Mouse (Mus musculus): ENCODE results near the gene D5Ertd579e. TPM values are rescaled to one million over a fixed set of nuclear protein-coding genes. Genes with fewer than 3 reads are reported as not detected.

The D5Ertd579e gene
- polyA plus RNA-seq, 1 experiment from 2014 or later: 21.9 TPM

- ATAC-seq (ENCODE audit: low read depth) (no peak), DNase-seq (no peak)
- Histone ChIP-seq H3K9me3 (replicated peaks) (no peaks in the 10 kb centered on the region), H3K4me1 (replicated peaks) (peaks cover 41% of the 10 kb centered on the region), H3K4me3 (replicated peaks) (no peak overlapping the region), H3K27me3 (no peaks in the 10 kb centered on the region), H3K9ac (no peak overlapping the region), H3K36me3 (no peaks in the 10 kb centered on the region), H3K27ac (no peak overlapping the region), H3K4me2 (no peak overlapping the region)
- 89% methylated on average over 3 of the region's 3 CpGs for WGBS (ENCODE audit: insufficient replicate concordance)
Observed at GRCm38 (mm10) chr5:36556906-36557305, 138.9 kb downstream of the D5Ertd579e start.

GRCm38 (mm10) chr5:36556289-36556688 lies 139.5 kb downstream of the D5Ertd579e start:
- ATAC-seq (ENCODE audit: low read depth): no peak
- Histone ChIP-seq H3K27me3 (no peaks in the 10 kb centered on the region), H3K4me3 (replicated peaks) (no peak overlapping the region), H3K27ac (no peak overlapping the region), H3K4me1 (replicated peaks) (peaks cover 35% of the 10 kb centered on the region), H3K36me3 (no peaks in the 10 kb centered on the region), H3K9me3 (replicated peaks) (no peaks in the 10 kb centered on the region), H3K4me2 (no peak overlapping the region), H3K9ac (no peak overlapping the region)
- no peak for DNase-seq
- WGBS (ENCODE audit: insufficient replicate concordance): 84% methylated on average over 4 of the region's 4 CpGs

- H3K4me3 ChIP-seq (replicated peaks): no peak overlapping the region
- no peak for ATAC-seq (ENCODE audit: low read depth)
- H3K27me3 ChIP-seq: no peaks in the 10 kb centered on the region
- H3K36me3 ChIP-seq: no peaks in the 10 kb centered on the region
- no peak overlapping the region for H3K9ac ChIP-seq
- no peak overlapping the region for H3K27ac ChIP-seq
- H3K4me2 ChIP-seq: no peak overlapping the region
- no peak for DNase-seq
- no peaks in the 10 kb centered on the region for H3K9me3 ChIP-seq (replicated peaks)
- 63% methylated on average over 5 of the region's 5 CpGs for WGBS (ENCODE audit: insufficient replicate concordance)
- H3K4me1 ChIP-seq (replicated peaks): peaks cover 22% of the 10 kb centered on the region
Observed at GRCm38 (mm10) chr5:36554496-36554895, 141.3 kb downstream of the D5Ertd579e start.

GRCm38 (mm10) chr5:36553886-36554285 lies 141.9 kb downstream of the D5Ertd579e start:
- no peak overlapping the region for H3K4me3 ChIP-seq (replicated peaks)
- H3K4me1 ChIP-seq (replicated peaks): peaks cover 25% of the 10 kb centered on the region
- H3K4me2 ChIP-seq: no peak overlapping the region
- H3K27me3 ChIP-seq: no peaks in the 10 kb centered on the region
- no peak overlapping the region for H3K27ac ChIP-seq
- H3K9ac ChIP-seq: no peak overlapping the region
- H3K36me3 ChIP-seq: no peaks in the 10 kb centered on the region
- no peaks in the 10 kb centered on the region for H3K9me3 ChIP-seq (replicated peaks)
- no peak for ATAC-seq (ENCODE audit: low read depth)
- 43% methylated on average over 4 of the region's 4 CpGs for WGBS (ENCODE audit: insufficient replicate concordance)
- no peak for DNase-seq

GRCm38 (mm10) chr5:36553056-36553606 lies 142.7 kb downstream of the D5Ertd579e start:
- H3K9me3 ChIP-seq (replicated peaks): no peaks in the 10 kb centered on the region
- no peak overlapping the region for H3K9ac ChIP-seq
- H3K4me2 ChIP-seq: no peak overlapping the region
- H3K4me1 ChIP-seq (replicated peaks): peaks cover 22% of the 10 kb centered on the region
- DNase-seq (no peak), ATAC-seq (ENCODE audit: low read depth) (no peak)
- no peak overlapping the region for H3K27ac ChIP-seq
- H3K36me3 ChIP-seq: no peaks in the 10 kb centered on the region
- no peak overlapping the region for H3K4me3 ChIP-seq (replicated peaks)
- no peaks in the 10 kb centered on the region for H3K27me3 ChIP-seq
- WGBS (ENCODE audit: insufficient replicate concordance): 69% methylated on average over 2 of the region's 2 CpGs

GRCm38 (mm10) chr5:36552391-36552790 lies 143.4 kb downstream of the D5Ertd579e start:
- no peaks in the 10 kb centered on the region for H3K36me3 ChIP-seq
- 91% methylated on average over 4 of the region's 4 CpGs for WGBS (ENCODE audit: insufficient replicate concordance)
- ATAC-seq (ENCODE audit: low read depth) (no peak), DNase-seq (no peak)
- no peak overlapping the region for H3K27ac ChIP-seq
- H3K9ac ChIP-seq: no peak overlapping the region
- H3K4me2 ChIP-seq: no peak overlapping the region
- peaks cover 18% of the 10 kb centered on the region for H3K4me1 ChIP-seq (replicated peaks)
- H3K9me3 ChIP-seq (replicated peaks): no peaks in the 10 kb centered on the region
- H3K4me3 ChIP-seq (replicated peaks): no peak overlapping the region
- H3K27me3 ChIP-seq: no peaks in the 10 kb centered on the region

Other genes with a start within 250 kb of the D5Ertd579e start
- gene Grpel1, start 231.0 kb downstream of the D5Ertd579e start, polyA plus RNA-seq (2015; fragmentation: Nextera tagmentation; extraction: Ambion mirVana): 50.1 and 51.5 TPM in 2 replicates
- gene Tada2b, start 211.7 kb downstream of the D5Ertd579e start, polyA plus RNA-seq (2015; fragmentation: Nextera tagmentation; extraction: Ambion mirVana): 1.2 TPM in 2 replicates
- 0.08 and 0.14 TPM in 2 replicates for gene Ccdc96, start 211.4 kb downstream of the D5Ertd579e start, polyA plus RNA-seq (2015; fragmentation: Nextera tagmentation; extraction: Ambion mirVana)
- gene Tbc1d14, start 102.7 kb downstream of the D5Ertd579e start, polyA plus RNA-seq (2015; fragmentation: Nextera tagmentation; extraction: Ambion mirVana): 9.4 and 10.9 TPM in 2 replicates
- 15.5 and 16.7 TPM in 2 replicates for gene Bloc1s4, start 52.6 kb upstream of the D5Ertd579e start, polyA plus RNA-seq (2015; fragmentation: Nextera tagmentation; extraction: Ambion mirVana)
- gene Mrfap1, start 100.7 kb upstream of the D5Ertd579e start, polyA plus RNA-seq (2015; fragmentation: Nextera tagmentation; extraction: Ambion mirVana): 184 and 217 TPM in 2 replicates
- gene Man2b2, start 134.6 kb upstream of the D5Ertd579e start, polyA plus RNA-seq (2015; fragmentation: Nextera tagmentation; extraction: Ambion mirVana): 8.2 and 10.5 TPM in 2 replicates
- 0.03 and 0.05 TPM in 2 replicates for gene Ppp2r2c, start 172.5 kb upstream of the D5Ertd579e start, polyA plus RNA-seq (2015; fragmentation: Nextera tagmentation; extraction: Ambion mirVana)

All from liver, embryonic 13.5 days (tissue).